Mouse (Mus musculus): ENCODE measurements around the gene Rnaseh2c. TPM values are rescaled to one million over a fixed set of nuclear protein-coding genes. Genes with fewer than 3 reads are reported as not detected.

Gene Rnaseh2c
- polyA plus RNA-seq, 1 experiment from 2014 or later = 170 TPM

DNA sequence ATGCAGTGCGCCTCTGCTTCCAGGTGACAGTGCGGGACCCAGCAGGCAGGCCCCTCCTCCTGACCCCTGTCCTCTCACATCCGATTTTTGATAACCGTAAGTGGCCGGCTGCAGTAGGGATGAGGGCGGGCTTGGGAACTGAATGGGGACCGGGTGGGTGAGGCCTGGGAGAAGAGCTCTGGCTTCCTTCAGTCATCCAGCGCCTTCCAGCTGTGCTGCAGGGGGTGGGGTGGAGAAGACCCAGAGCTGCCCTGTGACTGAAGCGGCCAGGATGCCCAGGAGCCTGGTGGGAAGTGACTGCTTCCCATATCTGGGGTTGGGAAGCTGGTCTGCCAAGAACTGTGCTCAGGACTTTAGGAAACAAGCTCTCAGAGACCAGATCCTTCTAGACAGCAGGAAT, 38.7 kb downstream of the Rnaseh2c start:
- ATAC-seq = no peak
- WGBS = 83% methylated on average over 9 of the region's 9 CpGs
- no peak overlapping the region for H3K4me2 ChIP-seq
- no peak overlapping the region for H3K27ac ChIP-seq
- H3K9me3 ChIP-seq (replicated peaks) = no peaks in the 10 kb centered on the region
- H3K36me3 ChIP-seq (ENCODE audit: poor library complexity, severe bottlenecking) = peaks cover 67% of the 10 kb centered on the region
- H3K4me1 ChIP-seq = peaks cover 26% of the 10 kb centered on the region
- H3K4me3 ChIP-seq = no peak overlapping the region
- H3K27me3 ChIP-seq = no peaks in the 10 kb centered on the region
- no peak overlapping the region for H3K9ac ChIP-seq

DNA sequence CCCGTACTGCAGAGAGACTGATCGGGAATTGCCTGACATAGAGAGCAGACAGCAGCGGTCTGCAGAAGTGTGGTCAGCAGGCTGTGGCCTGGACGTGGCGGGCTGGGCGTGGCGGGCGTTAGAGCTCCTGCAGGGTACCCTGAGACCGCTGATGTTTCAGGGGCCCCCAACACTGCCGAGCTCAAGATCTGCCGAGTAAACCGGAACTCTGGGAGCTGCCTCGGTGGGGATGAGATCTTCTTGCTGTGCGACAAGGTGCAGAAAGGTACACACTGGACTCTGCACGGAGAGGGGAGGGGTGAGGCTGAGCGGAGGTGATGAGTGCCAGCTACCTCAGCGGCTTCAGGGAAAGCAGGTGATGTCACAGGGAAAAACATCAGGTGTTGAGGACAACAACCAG, 39.3 kb downstream of the Rnaseh2c start:
- Histone ChIP-seq H3K9me3 (replicated peaks) (no peaks in the 10 kb centered on the region), H3K27ac (no peak overlapping the region), H3K9ac (no peak overlapping the region), H3K27me3 (no peaks in the 10 kb centered on the region), H3K4me2 (no peak overlapping the region), H3K36me3 (ENCODE audit: poor library complexity, severe bottlenecking) (peaks cover 74% of the 10 kb centered on the region), H3K4me3 (no peak overlapping the region), H3K4me1 (peaks cover 26% of the 10 kb centered on the region)
- ATAC-seq = no peak
- 92% methylated on average over 17 of the region's 17 CpGs for WGBS

DNA sequence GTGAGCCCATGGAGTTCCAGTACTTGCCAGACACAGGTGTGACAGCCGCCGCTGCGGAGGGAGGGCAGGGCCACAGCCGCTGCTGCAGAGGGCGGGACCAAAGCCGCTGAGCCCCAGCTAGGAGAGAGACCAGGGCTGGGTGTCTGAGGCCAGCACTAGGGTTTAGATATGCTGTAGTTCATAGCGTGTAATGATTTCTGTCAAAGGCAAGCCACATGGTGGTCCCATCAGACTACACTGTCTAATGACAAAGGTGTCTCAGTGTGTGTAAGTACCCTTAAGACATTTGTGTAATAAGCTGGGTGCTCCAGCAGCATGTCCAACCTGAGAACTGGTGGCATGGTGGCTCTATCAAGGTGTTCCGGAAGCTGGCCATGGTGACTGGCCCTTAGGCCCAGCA, 40.0 kb downstream of the Rnaseh2c start:
- Histone ChIP-seq H3K9ac (no peak overlapping the region), H3K9me3 (replicated peaks) (no peaks in the 10 kb centered on the region), H3K4me1 (peaks cover 20% of the 10 kb centered on the region), H3K4me3 (no peak overlapping the region), H3K4me2 (no peak overlapping the region), H3K27me3 (no peaks in the 10 kb centered on the region), H3K27ac (no peak overlapping the region), H3K36me3 (ENCODE audit: poor library complexity, severe bottlenecking) (peaks cover 80% of the 10 kb centered on the region)
- WGBS = 90% methylated on average over 8 of the region's 8 CpGs
- no peak for ATAC-seq

DNA sequence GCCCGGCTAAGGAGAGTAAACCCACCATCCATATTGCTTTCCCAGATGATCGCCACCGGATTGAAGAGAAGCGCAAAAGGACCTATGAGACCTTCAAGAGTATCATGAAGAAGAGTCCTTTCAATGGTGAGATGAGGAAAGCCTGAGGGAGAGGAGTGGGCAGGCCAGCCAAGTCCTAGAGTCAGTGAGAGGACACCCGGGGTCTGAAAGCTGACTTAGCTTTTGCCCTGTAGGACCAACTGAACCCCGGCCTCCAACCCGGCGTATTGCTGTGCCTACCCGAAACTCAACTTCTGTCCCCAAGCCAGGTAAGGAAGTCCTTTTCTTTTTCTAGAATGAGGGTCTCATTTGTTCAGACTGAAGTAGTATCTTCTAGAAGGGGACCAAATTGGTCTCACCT, 43.6 kb downstream of the Rnaseh2c start:
- H3K4me2 ChIP-seq = no peak overlapping the region
- H3K27me3 ChIP-seq = no peaks in the 10 kb centered on the region
- no peak overlapping the region for H3K27ac ChIP-seq
- no peak overlapping the region for H3K4me3 ChIP-seq
- H3K36me3 ChIP-seq (ENCODE audit: poor library complexity, severe bottlenecking) = peaks cover 79% of the 10 kb centered on the region
- 96% methylated on average over 9 of the region's 9 CpGs for WGBS
- no peaks in the 10 kb centered on the region for H3K9me3 ChIP-seq (replicated peaks)
- peaks cover 12% of the 10 kb centered on the region for H3K4me1 ChIP-seq
- H3K9ac ChIP-seq = no peak overlapping the region
- ATAC-seq = no peak

DNA sequence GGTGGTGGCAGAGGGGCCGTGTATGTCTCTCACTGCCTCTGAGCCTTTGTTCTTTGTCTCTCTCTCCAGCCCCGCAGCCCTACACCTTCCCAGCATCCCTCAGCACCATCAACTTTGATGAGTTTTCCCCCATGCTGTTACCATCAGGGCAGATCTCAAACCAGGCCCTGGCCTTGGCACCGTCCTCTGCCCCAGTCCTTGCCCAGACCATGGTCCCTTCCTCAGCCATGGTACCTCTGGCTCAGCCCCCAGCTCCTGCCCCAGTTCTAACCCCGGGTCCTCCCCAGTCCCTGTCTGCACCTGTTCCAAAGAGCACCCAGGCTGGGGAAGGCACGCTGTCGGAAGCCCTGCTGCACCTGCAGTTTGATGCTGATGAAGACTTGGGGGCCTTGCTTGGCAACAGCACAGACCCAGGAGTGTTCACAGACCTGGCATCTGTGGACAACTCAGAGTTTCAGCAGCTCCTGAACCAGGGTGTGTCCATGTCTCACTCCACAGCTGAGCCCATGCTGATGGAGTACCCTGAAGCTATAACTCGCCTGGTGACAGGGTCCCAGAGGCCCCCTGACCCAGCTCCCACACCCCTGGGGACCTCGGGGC, 45.2 kb downstream of the Rnaseh2c start:
- no peaks in the 10 kb centered on the region for H3K9me3 ChIP-seq (replicated peaks)
- WGBS = 91% methylated on average over 8 of the region's 8 CpGs
- H3K4me3 ChIP-seq = no peak overlapping the region
- no peaks in the 10 kb centered on the region for H3K27me3 ChIP-seq
- no peak for ATAC-seq
- H3K9ac ChIP-seq = no peak overlapping the region
- H3K27ac ChIP-seq = no peak overlapping the region
- H3K4me2 ChIP-seq = no peak overlapping the region
- H3K36me3 ChIP-seq (ENCODE audit: poor library complexity, severe bottlenecking) = peaks cover 71% of the 10 kb centered on the region
- peaks cover 12% of the 10 kb centered on the region for H3K4me1 ChIP-seq

DNA sequence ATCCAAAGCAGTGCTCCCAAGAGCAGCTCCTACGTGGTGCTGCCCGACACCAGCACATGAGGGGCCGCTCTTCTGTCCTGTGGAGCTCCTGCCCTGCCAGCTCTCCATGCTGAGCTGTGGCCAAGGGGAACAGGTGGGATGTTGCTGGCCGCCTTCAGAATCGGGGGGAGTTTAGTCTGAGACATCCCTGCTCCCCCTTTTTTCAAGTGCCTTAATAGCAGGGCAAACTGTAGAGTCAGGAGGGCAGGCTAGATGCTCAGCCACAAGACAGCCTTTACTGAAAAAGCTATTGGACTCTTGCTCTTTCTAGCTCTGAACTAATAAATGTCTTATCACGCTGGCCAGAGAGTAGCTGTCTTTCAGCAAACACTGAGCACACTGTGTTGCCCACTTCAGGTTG, 46.1 kb downstream of the Rnaseh2c start:
- 98% methylated on average over 6 of the region's 6 CpGs for WGBS
- Histone ChIP-seq H3K27ac (peak overlapping the region; percentile 68; the same call in 1 of the 2 replicates), H3K9ac (no peak overlapping the region), H3K4me2 (no peak overlapping the region), H3K9me3 (replicated peaks) (no peaks in the 10 kb centered on the region), H3K4me1 (peaks cover 12% of the 10 kb centered on the region), H3K27me3 (peaks cover 5% of the 10 kb centered on the region), H3K36me3 (ENCODE audit: poor library complexity, severe bottlenecking) (peaks cover 61% of the 10 kb centered on the region), H3K4me3 (no peak overlapping the region)
- ATAC-seq = no peak

DNA sequence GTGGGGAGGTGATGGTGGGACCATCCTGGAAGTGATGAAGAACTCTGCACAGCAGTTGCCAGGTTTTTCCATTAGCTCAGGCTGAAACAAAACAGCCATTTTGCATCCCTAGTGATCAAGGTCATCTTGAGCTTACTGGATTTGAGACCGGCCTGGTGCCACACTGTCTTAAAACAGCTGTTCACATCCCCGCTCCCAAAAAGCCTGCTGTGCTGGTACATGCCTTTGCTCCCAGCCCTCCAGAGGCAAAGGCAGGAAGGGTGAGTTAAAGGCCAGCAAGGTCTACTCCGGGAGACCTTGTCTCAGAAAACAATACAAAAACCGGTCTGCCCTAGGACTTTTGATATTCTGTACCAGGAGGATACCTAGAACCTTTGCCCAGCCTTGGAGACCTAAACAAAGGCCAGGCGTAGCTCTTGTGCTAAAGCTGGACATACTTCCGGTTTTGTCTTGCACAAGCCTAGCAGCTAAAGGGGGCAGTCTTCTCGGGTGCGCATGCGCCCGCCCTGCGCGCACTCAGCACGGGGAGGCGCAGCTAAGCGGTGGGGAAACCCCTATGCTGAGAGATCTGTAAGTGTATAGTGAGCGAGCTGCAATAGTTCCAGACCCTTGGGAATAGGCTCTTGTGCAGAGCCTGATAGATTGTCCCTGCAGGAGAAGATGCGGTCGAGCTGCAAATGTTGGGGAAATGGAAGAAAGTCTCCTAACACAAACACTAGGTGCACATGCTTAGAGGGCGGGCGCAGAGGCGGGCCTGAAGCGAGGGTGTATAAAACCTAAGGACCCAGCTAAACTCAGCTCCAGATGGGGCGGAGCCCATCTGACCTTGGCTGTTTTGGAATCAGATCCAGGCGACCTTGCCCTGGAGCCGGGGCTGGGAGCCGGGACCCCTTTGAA, 47.0 kb downstream of the Rnaseh2c start:
- 11% methylated on average over 26 of the region's 26 CpGs for WGBS
- Histone ChIP-seq H3K4me1 (peaks cover 12% of the 10 kb centered on the region), H3K36me3 (ENCODE audit: poor library complexity, severe bottlenecking) (peaks cover 54% of the 10 kb centered on the region), H3K27ac (peak overlapping the region; percentile 68), H3K27me3 (peaks cover 14% of the 10 kb centered on the region), H3K4me3 (peak overlapping the region; percentile 25), H3K4me2 (peak overlapping the region; percentile 57), H3K9me3 (replicated peaks) (no peaks in the 10 kb centered on the region), H3K9ac (peak overlapping the region; percentile 55)
- peak; percentile 89 for ATAC-seq

DNA sequence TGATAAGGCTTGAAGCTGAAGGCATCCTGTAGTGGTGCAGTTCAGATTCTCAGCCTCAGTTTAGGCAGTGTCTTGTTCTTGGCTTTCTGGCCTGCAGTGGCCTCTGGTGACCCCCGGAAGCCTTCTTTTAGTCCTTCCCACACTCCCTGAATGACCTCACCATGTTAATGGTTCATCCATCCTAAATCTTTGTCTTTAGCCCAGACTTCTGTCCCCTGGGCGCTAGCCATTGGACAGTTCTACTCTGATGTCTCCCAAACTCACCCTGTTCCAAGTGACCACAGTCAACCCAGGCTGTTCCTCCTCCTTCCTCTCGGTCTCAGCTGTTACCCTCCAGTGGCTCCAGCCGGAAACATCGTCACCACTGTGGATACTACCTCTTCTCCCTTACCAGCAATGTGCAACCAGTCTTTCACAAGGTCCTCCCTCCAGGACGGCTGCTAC, 47.6 kb downstream of the Rnaseh2c start:
- 70% methylated on average over 6 of the region's 6 CpGs for WGBS
- Histone ChIP-seq H3K27me3 (peaks cover 20% of the 10 kb centered on the region), H3K4me2 (peak overlapping the region; percentile 57), H3K27ac (0 out of 2 replicates have a peak overlapping the region, but pooled peaks have one; percentile 21), H3K4me3 (peak overlapping the region; percentile 25), H3K36me3 (ENCODE audit: poor library complexity, severe bottlenecking) (peaks cover 47% of the 10 kb centered on the region), H3K4me1 (peaks cover 19% of the 10 kb centered on the region), H3K9ac (peak overlapping the region; percentile 55), H3K9me3 (replicated peaks) (no peaks in the 10 kb centered on the region)
- no peak; the same call in 1 of the 2 replicates for ATAC-seq

DNA sequence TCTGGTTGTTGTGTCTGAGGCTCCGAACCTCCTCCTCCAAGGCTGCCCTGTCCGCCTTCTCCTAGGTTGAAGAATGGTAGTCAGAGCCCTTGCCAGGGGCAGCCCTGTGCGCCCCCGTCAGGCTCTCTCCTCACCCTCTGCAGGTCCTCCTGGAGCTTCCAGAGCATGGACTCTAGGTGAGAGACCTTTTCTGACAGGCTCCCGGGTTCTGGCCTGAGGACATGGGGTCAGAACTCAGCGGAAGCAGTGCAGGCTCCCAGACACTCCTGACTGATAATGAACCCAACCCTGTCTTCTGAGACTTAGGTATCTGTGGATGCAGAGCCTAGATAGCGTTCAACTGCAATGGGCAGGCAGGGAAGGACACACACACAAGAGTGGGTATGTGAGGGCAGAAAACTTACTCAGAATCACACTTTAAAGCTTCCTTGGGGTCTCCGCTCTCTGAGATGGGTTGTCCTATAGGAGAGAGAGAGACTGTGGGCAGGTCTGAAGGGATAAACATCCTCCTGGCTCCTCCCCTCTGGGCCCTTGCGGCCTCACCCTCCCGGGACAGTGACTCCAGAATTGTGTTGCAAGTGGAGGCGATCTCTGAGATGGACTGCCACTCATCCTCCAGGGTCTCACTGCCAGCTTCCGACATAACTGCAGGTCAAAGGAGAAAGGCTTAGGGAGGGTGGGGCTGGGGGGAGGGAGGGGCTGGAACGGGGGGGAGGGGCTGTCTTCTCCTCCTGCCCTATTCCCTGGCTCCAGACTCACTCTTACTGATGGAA, 50.0 kb downstream of the Rnaseh2c start:
- no peak overlapping the region for H3K4me3 ChIP-seq
- WGBS = 63% methylated on average over 12 of the region's 13 CpGs
- no peak overlapping the region for H3K9ac ChIP-seq
- H3K9me3 ChIP-seq (replicated peaks) = no peaks in the 10 kb centered on the region
- H3K36me3 ChIP-seq (ENCODE audit: poor library complexity, severe bottlenecking) = peaks cover 23% of the 10 kb centered on the region
- no peak for ATAC-seq
- H3K27ac ChIP-seq = no peak overlapping the region
- no peak overlapping the region for H3K4me2 ChIP-seq
- peaks cover 25% of the 10 kb centered on the region for H3K4me1 ChIP-seq
- H3K27me3 ChIP-seq = peaks cover 44% of the 10 kb centered on the region

DNA sequence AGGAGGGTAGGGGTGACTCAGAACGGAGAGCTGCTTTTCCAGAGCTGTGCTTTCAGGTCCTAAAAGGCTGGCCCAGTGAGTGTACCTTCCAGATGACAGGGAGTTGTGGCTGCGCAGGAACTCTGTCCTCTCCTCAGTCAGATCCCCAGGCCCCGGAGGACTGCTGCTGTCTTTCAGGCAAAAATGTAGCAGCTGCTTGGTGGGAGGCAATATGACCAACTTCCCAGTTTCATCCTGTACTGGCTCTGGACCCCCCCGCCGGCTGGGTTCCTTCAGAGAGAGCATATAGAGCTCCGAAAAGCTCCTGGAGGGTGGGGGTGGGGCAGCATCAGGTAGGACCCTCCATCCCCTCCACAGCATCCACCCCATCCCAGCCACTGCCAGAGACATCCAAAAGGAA, 50.9 kb downstream of the Rnaseh2c start:
- Histone ChIP-seq H3K27ac (no peak overlapping the region), H3K36me3 (ENCODE audit: poor library complexity, severe bottlenecking) (peaks cover 14% of the 10 kb centered on the region), H3K4me3 (no peak overlapping the region), H3K4me1 (peaks cover 25% of the 10 kb centered on the region), H3K9me3 (replicated peaks) (no peaks in the 10 kb centered on the region), H3K4me2 (no peak overlapping the region), H3K27me3 (peaks cover 46% of the 10 kb centered on the region), H3K9ac (no peak overlapping the region)
- no peak for ATAC-seq
- 69% methylated on average over 6 of the region's 6 CpGs for WGBS

DNA sequence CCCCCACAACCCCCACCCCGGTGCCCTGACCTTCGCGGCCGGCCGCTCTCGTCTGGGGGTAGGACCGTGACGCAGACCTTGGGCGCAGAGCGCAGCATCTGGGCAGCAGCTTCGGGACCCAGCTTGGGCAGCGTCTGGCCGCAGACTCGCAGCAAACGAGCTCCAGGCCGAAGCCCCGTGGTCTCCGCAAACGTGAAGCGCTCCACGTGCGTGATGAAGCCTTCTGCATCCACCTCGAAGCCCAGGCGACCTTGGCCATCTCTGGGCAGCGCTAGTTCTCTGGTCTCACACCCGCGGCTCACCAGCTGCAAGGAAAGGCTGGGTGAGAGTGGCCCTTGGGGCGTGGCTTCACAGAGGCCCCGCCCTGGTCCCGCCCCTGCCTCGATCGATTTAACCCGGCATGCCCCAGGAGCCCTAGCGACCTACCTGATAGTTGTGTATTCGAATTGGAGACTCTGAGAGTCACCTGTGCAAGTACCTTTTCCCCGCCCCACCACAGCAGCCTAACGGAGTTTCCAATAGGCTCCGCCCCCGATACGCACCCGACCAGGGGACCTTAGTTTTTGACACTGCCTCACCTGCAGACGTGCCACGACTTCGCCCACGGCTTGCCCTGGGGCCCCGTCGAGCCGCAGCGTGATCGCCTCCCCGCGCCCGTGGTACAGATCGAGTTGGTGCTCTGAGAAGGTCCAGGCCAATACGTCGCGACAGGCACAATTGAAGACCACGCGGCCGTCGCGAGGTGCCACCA, 52.5 kb downstream of the Rnaseh2c start:
- H3K9me3 ChIP-seq (replicated peaks) = no peaks in the 10 kb centered on the region
- ATAC-seq = peak; percentile 73
- 0 out of 2 replicates have a peak, but pooled peaks cover 7% of the 10 kb centered on the region for H3K36me3 ChIP-seq (ENCODE audit: poor library complexity, severe bottlenecking)
- H3K4me2 ChIP-seq = peak overlapping the region; percentile 79
- no peak overlapping the region for H3K27ac ChIP-seq
- H3K27me3 ChIP-seq = peaks cover 49% of the 10 kb centered on the region
- WGBS = 4% methylated on average over 61 of the region's 62 CpGs
- H3K4me1 ChIP-seq = peaks cover 15% of the 10 kb centered on the region
- H3K4me3 ChIP-seq = peak overlapping the region; percentile 46
- peak overlapping the region; percentile 61 for H3K9ac ChIP-seq
